Mouse (Mus musculus) stomach, postnatal 0 days (tissue): ENCODE data around the gene Abcc9. TPM values are rescaled to one million over a fixed set of nuclear protein-coding genes. Genes with fewer than 3 reads are reported as not detected.

ENCODE experiments used
- ATAC-seq: fragments of 200-750 bp; cut with Nextera tagmentation; 2 replicates; pipeline ENCODE4 v1.8.0; 2017; ENCODE audit not compliant: low FRiP score, low TSS enrichment
- DNase-seq: peaks from one replicate; pipeline ENCODE4 v3.0.0-alpha.2; 2016; ENCODE audit warnings: low spot score
- H3K27ac ChIP-seq: fragments of 300-500 bp; sonication (generic); replicated peaks from 2 replicates; pipeline ENCODE4 v1.5.1; 2014; ENCODE audit warnings: mild to moderate bottlenecking, control low read depth
- H3K27me3 ChIP-seq: fragments of 300-500 bp; sonication (generic); 2 replicates; pipeline ENCODE4 v1.6.1; 2014; ENCODE audit warnings: low read length; ENCODE audit not compliant: control insufficient read depth, insufficient read depth
- H3K36me3 ChIP-seq: fragments of 300-500 bp; sonication (generic); 2 replicates; pipeline ENCODE4 v1.6.1; 2014; ENCODE audit warnings: low read length, mixed read lengths; ENCODE audit not compliant: control insufficient read depth, insufficient read depth
- H3K4me1 ChIP-seq: fragments of 300-500 bp; sonication (generic); replicated peaks from 2 replicates; pipeline ENCODE4 v1.6.1; 2014; ENCODE audit warnings: antibody characterized with exemption; ENCODE audit not compliant: control insufficient read depth, insufficient read depth
- H3K4me2 ChIP-seq: fragments of 300-500 bp; sonication (generic); replicated peaks from 2 replicates; pipeline ENCODE4 v1.6.1; 2014; ENCODE audit warnings: low read depth, mild to moderate bottlenecking, control low read depth, moderate library complexity
- H3K4me3 ChIP-seq: fragments of 300-500 bp; sonication (generic); 2 replicates; pipeline ENCODE4 v1.5.1; 2014; ENCODE audit warnings: low read depth, low read length, control low read depth
- H3K9ac ChIP-seq: fragments of 300-500 bp; sonication (generic); 2 replicates; pipeline ENCODE4 v1.6.1; 2014; ENCODE audit warnings: mild to moderate bottlenecking, low read length, control low read depth, mixed read lengths
- H3K9me3 ChIP-seq: fragments of 300-500 bp; sonication (generic); 2 replicates; pipeline ENCODE4 v1.6.1; 2016; ENCODE audit warnings: low read length; ENCODE audit not compliant: control insufficient read depth
- CTCF ChIP-seq: IDR thresholded peaks from 2 replicates; pipeline ENCODE4 v1.5.1; 2016; ENCODE audit warnings: antibody characterized with exemption, low read depth, mild to moderate bottlenecking, moderate library complexity
- EP300 ChIP-seq: optimal IDR thresholded peaks from 2 replicates; pipeline ENCODE3; 2016; ENCODE audit warnings: antibody characterized with exemption
- WGBS: fragments of 180-500 bp; shearing (Covaris S2); extraction: QIAGEN DNeasy Blood & Tissue Kit; methylation state at CpG from one replicate; pipeline ENCODE4 v1.1.7; 2014; 5-methylcytosine and 5-hydroxymethylcytosine counted together
- polyA plus RNA-seq: library from polyadenylated mRNA; unstranded; fragments of >200 nt; fragmentation: Nextera tagmentation; extraction: Ambion mirVana; gene quantifications from 2 replicates; pipeline ENCODE4 v1.2.1, GENCODE M21; 2015

Abcc9 gene
- polyA plus RNA-seq, 1 experiment from 2014 or later: 4.6 TPM

GRCm38 (mm10) chr6:142711106-142711505, 9.0 kb upstream of the Abcc9 start:
- no peaks in the 10 kb centered on the region for H3K9me3 ChIP-seq
- no peak for DNase-seq
- H3K27ac ChIP-seq: peak overlapping the region; percentile 58; the same call in 1 of the 2 replicates
- no peaks in the 10 kb centered on the region for H3K36me3 ChIP-seq
- H3K9ac ChIP-seq: no peak overlapping the region
- 0 out of 2 replicates have a peak overlapping the region, but pooled peaks have one; percentile 8 for H3K4me2 ChIP-seq
- 36% methylated on average over 4 of the region's 4 CpGs for WGBS
- H3K4me3 ChIP-seq: no peak overlapping the region
- H3K27me3 ChIP-seq: no peaks in the 10 kb centered on the region
- H3K4me1 ChIP-seq: no peaks in the 10 kb centered on the region
- TF ChIP-seq CTCF (no peak), EP300 (no peak)
- no peak for ATAC-seq

- Histone ChIP-seq H3K9me3 (no peaks in the 10 kb centered on the region), H3K4me3 (no peak overlapping the region), H3K27ac (peak overlapping the region; percentile 58; the same call in 1 of the 2 replicates), H3K4me2 (no peak overlapping the region), H3K4me1 (no peaks in the 10 kb centered on the region), H3K27me3 (no peaks in the 10 kb centered on the region), H3K9ac (no peak overlapping the region), H3K36me3 (no peaks in the 10 kb centered on the region)
- DNase-seq (no peak), ATAC-seq (no peak)
- no peak for TF ChIP-seq CTCF
- no peak for TF ChIP-seq EP300
- WGBS: 56% methylated on average over 6 of the region's 6 CpGs
Observed at GRCm38 (mm10) chr6:142710690-142711089, 8.6 kb upstream of the Abcc9 start.

- H3K9me3 ChIP-seq: no peaks in the 10 kb centered on the region
- no peak overlapping the region for H3K4me2 ChIP-seq
- no peak overlapping the region for H3K9ac ChIP-seq
- H3K36me3 ChIP-seq: no peaks in the 10 kb centered on the region
- no peaks in the 10 kb centered on the region for H3K4me1 ChIP-seq
- no peak overlapping the region for H3K4me3 ChIP-seq
- no peaks in the 10 kb centered on the region for H3K27me3 ChIP-seq
- no peak overlapping the region for H3K27ac ChIP-seq
- 72% methylated on average over 6 of the region's 6 CpGs for whole genome bisulfite sequencing
- TF ChIP-seq CTCF (no peak), EP300 (no peak)
- no peak for DNase-seq
- ATAC-seq: no peak
Observed at GRCm38 (mm10) chr6:142708369-142708768, 6.3 kb upstream of the Abcc9 start.

GRCm38 (mm10) chr6:142706688-142707087, 4.6 kb upstream of the Abcc9 start:
- no peaks in the 10 kb centered on the region for H3K4me1 ChIP-seq
- no peak overlapping the region for H3K27ac ChIP-seq
- no peak overlapping the region for H3K9ac ChIP-seq
- no peaks in the 10 kb centered on the region for H3K9me3 ChIP-seq
- H3K4me2 ChIP-seq: no peak overlapping the region
- H3K36me3 ChIP-seq: no peaks in the 10 kb centered on the region
- H3K27me3 ChIP-seq: no peaks in the 10 kb centered on the region
- no peak for TF ChIP-seq EP300
- peak; percentile 40; the same call in 1 of the 2 replicates for TF ChIP-seq CTCF
- ATAC-seq (no peak), DNase-seq (no peak)
- no peak overlapping the region for H3K4me3 ChIP-seq
- WGBS: 88% methylated on average over 3 of the region's 3 CpGs

GRCm38 (mm10) chr6:142703441-142703930, 1.4 kb upstream of the Abcc9 start:
- Histone ChIP-seq H3K36me3 (no peaks in the 10 kb centered on the region), H3K4me2 (no peak overlapping the region), H3K27ac (no peak overlapping the region), H3K4me3 (no peak overlapping the region), H3K9ac (0 out of 2 replicates have a peak overlapping the region, but pooled peaks have one; percentile 1), H3K4me1 (no peaks in the 10 kb centered on the region), H3K27me3 (no peaks in the 10 kb centered on the region), H3K9me3 (no peaks in the 10 kb centered on the region)
- WGBS: 53% methylated on average over 11 of the region's 11 CpGs
- TF ChIP-seq EP300 (no peak), CTCF (no peak)
- DNase-seq (no peak), ATAC-seq (no peak)

DNA sequence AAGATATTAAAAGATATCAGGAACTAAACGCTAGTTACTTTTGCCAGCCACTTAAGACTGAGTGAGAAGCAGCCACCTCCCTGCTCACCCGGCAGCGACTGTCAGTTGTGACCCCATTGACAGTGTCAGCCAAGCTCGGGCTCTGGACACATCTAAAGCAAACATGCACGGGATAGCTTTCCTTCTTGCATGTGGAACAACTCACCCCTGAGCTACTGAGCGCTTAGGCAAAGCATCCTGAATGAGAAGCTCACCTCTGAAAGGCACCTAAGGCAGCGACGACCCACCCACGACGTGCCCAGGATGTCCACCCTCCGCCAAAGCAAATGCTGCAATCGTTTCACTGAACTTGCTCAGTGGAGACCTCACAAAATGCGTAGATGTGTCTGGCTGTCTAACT, 954 bp downstream of the Abcc9 start:
- peak overlapping the region; percentile 60 for H3K4me2 ChIP-seq
- WGBS: 45% methylated on average over 13 of the region's 13 CpGs
- no peaks in the 10 kb centered on the region for H3K27me3 ChIP-seq
- peak overlapping the region; percentile 41 for H3K4me3 ChIP-seq
- DNase-seq: no peak
- no peak for TF ChIP-seq CTCF
- no peak for TF ChIP-seq EP300
- H3K9ac ChIP-seq: peak overlapping the region; percentile 45
- no peaks in the 10 kb centered on the region for H3K9me3 ChIP-seq
- peak overlapping the region; percentile 83 for H3K27ac ChIP-seq
- H3K4me1 ChIP-seq: no peaks in the 10 kb centered on the region
- no peaks in the 10 kb centered on the region for H3K36me3 ChIP-seq
- ATAC-seq: no peak
